Mouse (Mus musculus): ENCODE results near the gene Syn3.

Gene Syn3

DNA sequence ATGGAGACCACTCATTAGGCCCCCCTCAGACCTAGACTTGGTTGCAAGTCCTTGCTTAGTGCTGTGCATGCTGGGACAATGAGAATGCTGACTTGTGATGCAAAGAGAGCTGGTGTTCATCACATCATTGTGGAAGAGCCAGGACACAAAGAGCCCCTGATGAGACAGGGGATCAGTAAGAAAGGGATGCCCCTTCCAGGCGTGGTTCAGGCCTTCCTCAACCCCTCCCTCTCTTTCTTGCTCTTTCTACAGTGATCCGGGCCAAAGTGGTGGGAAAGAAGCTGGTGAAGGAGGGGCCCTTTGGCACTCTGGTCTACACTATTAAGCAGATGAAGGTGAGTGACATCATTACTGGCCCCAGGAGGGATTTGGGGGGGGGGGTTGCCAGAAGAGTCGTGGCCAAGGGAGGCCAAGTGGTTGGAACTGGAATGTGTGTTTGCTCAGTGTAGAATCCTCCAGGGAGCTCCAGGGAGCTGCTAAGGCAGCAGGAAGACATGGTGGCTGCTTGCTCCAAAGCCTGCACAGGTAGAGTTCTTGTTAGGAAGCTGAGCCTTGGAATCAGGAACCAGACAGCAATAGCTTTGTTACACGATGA lies 160.5 kb downstream of the Syn3 start:
- DNase-seq (ENCODE audit: extremely low spot score): no peak

DNA sequence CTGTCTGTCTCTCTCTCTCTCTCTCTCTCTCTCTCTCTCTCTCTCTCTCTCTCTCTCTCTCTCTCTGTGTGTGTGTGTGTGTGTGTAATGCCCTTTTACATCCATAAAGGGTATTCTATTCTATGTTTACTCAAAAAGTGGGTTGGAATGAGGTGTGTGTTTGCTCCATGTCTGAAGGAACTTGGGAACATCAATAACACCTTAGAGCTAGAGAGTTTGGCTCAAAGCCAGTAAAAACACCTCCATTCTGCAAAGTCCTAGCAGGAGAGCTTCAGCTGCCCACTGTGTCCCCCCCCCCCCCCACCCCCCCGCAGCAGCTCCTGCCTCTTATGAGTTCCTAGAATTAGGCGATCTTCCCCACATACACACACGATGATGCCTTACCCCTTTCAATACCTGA lies 161.5 kb downstream of the Syn3 start:
- DNase-seq (ENCODE audit: extremely low spot score): no peak

DNA sequence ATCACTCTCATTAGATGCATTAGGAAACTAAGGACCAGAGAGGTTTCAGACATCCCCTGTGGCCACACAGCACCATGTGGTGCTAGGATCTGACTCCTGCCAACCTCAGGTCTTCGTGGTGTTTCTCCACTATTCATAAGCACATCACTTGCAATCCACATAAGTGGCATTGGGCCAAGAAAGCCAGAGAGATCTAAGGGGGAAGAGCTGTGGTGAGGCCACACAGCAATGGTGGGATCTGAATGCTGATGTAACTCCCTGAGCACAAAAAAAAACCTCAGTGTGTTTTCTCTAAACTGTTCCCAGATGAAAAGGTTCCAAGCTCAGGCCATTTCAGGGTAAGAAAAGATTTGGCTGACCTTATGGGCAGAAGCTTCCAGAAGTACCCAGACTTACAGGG lies 162.2 kb downstream of the Syn3 start:
- DNase-seq (ENCODE audit: extremely low spot score): no peak

- peak; percentile 70 for DNase-seq (ENCODE audit: extremely low spot score)
These were observed 164.1 kb downstream of the Syn3 start for GRCm38 (mm10) chr10:86334581-86334980.

GRCm38 (mm10) chr10:86332942-86333341 lies 165.8 kb downstream of the Syn3 start:
- no peak for DNase-seq (ENCODE audit: extremely low spot score)

- no peak for DNase-seq (ENCODE audit: extremely low spot score)
These were observed 166.9 kb downstream of the Syn3 start for GRCm38 (mm10) chr10:86331681-86332281.

GRCm38 (mm10) chr10:86330993-86331680 lies 167.6 kb downstream of the Syn3 start:
- no peak for DNase-seq (ENCODE audit: extremely low spot score)

DNA sequence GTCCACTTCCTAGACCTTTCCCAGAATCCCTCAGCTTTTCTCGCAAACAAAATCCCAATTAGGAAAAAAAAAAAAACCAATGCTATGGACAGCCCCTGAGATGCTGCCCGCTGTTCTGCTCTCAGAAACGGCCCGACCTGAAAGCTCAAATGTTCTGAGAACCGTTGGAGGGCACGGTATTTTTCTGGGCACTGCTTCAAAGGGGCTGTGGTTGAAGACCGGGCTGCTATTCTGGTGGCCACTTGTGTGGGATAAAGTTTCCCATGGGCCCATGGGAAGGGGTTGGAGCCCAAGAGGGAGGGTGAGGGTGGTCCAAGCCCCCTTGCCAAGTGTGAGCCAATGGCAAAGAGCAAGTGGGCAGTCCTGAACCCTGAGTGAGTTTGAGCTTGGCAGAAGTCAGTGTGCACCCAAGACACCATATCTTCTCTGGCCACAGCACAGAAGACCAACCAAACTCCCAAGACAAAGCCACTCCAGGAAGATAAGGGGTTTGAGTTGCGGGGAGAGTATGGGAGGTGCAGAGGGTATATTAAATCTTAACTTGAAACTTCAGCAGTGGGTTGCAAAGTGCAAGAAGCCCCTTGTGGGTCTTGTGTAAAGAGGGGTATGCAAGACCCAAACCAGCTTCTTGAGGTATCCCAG lies 169.3 kb downstream of the Syn3 start:
- no peak for DNase-seq (ENCODE audit: extremely low spot score)

DNA sequence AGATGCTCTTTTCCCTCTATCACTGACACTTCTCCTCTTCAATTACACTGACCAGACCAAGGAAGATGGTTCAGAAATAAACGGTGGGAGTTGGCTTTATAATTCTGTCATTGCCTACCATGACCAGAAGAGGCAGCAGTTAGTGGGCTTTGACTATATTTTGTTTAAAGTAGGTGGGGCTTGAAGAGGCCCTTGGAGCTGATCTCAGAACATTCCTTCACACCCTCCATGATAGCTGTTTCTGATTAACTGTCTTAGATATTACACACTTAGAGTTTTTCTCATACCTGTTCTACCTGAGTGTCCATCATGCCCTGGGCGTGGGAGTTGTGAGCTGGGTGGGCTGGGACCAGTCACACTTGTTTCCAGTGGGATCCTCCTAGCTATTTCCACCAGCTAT lies 170.0 kb downstream of the Syn3 start:
- no peak for DNase-seq (ENCODE audit: extremely low spot score)

DNA sequence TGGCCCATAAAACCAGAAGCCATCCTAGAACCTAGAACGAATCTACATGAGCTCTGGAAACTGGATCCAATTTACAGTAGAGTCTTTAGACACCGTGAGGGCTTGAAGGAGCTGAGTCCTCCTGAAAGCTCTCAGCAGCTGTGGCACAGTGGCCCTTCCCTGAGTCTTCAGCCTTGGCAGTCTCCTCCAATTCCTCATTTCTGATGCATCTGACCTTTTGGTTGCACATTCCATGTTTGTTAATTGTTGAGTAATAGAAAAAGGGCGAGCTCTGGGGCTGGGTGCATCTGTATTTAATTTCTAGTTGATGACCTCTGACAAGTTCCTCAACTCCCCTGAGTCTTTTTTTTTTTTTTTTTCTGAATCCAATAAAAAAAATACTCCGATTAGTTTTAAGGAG lies 170.6 kb downstream of the Syn3 start:
- DNase-seq (ENCODE audit: extremely low spot score): no peak

DNA sequence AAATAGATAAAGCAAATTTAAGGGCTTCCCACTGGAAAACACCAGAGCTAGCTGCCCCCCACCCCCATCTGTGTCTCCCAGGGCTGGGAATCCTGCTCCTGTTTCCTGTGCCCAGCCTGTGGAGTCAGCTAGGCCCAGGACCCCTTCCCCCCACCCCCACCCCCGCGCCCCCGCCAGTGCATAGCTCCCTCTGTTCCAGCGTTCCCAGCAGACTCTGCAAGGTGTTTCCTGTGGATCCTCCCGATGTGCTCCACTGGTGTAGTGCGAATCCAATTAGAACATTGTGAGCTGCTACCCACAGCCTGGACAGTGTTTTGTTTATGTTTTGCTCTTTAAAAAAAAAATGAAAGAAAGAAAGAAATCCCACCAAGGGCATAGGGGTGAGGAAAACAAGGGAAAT lies 173.4 kb downstream of the Syn3 start:
- no peak for DNase-seq (ENCODE audit: extremely low spot score)

- no peak for DNase-seq (ENCODE audit: extremely low spot score)
These were observed 175.3 kb downstream of the Syn3 start for GRCm38 (mm10) chr10:86323275-86323994.

- DNase-seq (ENCODE audit: extremely low spot score): no peak
These were observed 176.7 kb downstream of the Syn3 start for GRCm38 (mm10) chr10:86322006-86322405.

DNA sequence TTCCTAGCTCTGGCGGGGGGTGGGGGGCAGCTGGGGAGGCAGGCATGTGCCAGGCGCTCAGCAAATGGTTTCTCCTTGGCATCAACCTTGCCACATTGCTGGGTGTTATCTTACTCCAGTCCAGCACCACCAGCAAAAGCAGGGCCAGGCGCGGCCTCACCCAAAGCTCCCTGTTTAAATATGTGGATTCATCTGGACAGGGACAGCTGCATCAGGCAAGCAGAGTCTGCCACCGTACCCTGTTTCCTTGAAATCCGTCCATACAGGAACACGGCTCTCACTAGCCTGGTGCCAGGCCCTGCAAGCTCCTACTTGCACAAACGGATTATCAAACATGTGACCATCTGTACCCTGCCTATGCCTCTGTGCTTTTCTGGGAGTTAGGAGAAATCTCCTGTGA lies 177.5 kb downstream of the Syn3 start:
- DNase-seq (ENCODE audit: extremely low spot score): no peak

- DNase-seq (ENCODE audit: extremely low spot score): no peak
These were observed 178.5 kb downstream of the Syn3 start for GRCm38 (mm10) chr10:86320204-86320603.

GRCm38 (mm10) chr10:86319526-86319925 lies 179.2 kb downstream of the Syn3 start:
- DNase-seq (ENCODE audit: extremely low spot score): no peak

DNA sequence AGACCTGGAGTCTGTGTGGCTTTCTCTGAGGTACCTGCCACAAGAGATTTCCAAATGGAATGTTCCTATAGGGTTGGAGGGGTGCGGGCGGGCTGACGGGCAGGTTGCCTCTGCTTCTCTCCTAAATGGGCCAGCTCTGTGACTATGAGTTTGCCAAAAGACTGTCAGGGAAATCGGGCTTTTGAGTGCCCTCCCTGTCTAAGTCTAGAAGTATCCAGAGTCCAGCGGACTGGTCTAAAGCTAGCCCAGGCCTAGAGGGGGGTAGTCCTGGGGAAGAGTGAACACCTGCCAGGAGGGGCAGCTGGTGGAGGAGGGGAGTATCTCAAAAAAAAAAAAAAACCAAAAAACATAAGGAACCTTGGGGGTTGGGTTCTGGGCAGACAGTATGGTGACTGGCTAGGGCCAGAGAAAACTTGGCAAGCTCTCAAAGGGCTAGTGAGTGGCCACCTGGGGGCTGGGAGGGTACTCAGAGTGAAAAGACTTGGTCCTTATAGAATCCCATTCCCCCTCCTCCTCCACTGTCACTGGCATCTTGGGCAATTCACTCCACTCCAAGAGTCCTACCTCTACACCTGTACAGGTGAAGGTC lies 180.1 kb downstream of the Syn3 start:
- DNase-seq (ENCODE audit: extremely low spot score): no peak

- no peak for DNase-seq (ENCODE audit: extremely low spot score)
These were observed 181.1 kb downstream of the Syn3 start for GRCm38 (mm10) chr10:86317633-86318032.

GRCm38 (mm10) chr10:86315513-86315912 lies 183.2 kb downstream of the Syn3 start:
- no peak for DNase-seq (ENCODE audit: extremely low spot score)

GRCm38 (mm10) chr10:86313448-86313847 lies 185.2 kb downstream of the Syn3 start:
- DNase-seq (ENCODE audit: extremely low spot score): no peak

DNA sequence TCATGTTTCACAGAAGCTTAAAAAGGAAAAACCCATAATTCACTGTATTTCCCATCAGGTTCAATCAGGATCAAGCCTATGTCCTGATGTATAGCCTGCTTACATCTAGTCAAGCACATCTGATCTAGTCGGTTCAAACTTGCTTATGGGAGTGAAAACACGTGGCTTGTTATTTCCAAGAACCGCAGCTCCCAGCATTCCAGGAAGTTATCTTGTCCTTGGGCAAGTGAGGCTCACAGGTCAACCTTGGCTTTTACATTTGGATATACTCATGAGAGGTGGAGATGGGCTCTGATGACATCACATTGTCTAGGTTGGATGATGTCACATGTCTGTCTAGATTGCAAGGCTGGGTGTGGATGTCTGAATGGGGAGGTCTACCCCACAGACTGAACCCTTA lies 185.7 kb downstream of the Syn3 start:
- DNase-seq (ENCODE audit: extremely low spot score): no peak

- DNase-seq (ENCODE audit: extremely low spot score): no peak
These were observed 188.2 kb downstream of the Syn3 start for GRCm38 (mm10) chr10:86310527-86310926.
